Mouse (Mus musculus) liver, embryonic 13.5 days (tissue): ENCODE measurements around the gene Gm45716. TPM values are rescaled to one million over a fixed set of nuclear protein-coding genes. Genes with fewer than 3 reads are reported as not detected.

Source experiments
- ATAC-seq: fragments of 200-750 bp; cut with Nextera tagmentation; 2 replicates; pipeline ENCODE4 v1.8.0; 2017; ENCODE audit warnings: low read depth, mild to moderate bottlenecking, moderate number of reproducible peaks, moderate library complexity
- DNase-seq: peaks from one replicate; pipeline ENCODE4 v3.0.0; 2022
- H3K27ac ChIP-seq: fragments of 300-500 bp; sonication (generic); 2 replicates; pipeline ENCODE4 v1.5.1; 2015; ENCODE audit warnings: moderate library complexity, mild to moderate bottlenecking, inconsistent platforms
- H3K27me3 ChIP-seq: fragments of 300-500 bp; sonication (generic); 2 replicates; pipeline ENCODE4 v1.6.1; 2015; ENCODE audit warnings: mild to moderate bottlenecking, inconsistent platforms
- H3K36me3 ChIP-seq: fragments of 300-500 bp; sonication (generic); 2 replicates; pipeline ENCODE4 v1.6.1; 2015; ENCODE audit warnings: mild to moderate bottlenecking, inconsistent platforms
- H3K4me1 ChIP-seq: fragments of 300-500 bp; sonication (generic); replicated peaks from 2 replicates; pipeline ENCODE4 v1.6.1; 2015; ENCODE audit warnings: inconsistent platforms
- H3K4me2 ChIP-seq: fragments of 300-500 bp; sonication (generic); 2 replicates; pipeline ENCODE4 v1.6.1; 2015; ENCODE audit warnings: inconsistent platforms, mild to moderate bottlenecking, moderate library complexity
- H3K4me3 ChIP-seq: fragments of 300-500 bp; sonication (generic); replicated peaks from 2 replicates; pipeline ENCODE4 v1.5.1; 2015; ENCODE audit warnings: mild to moderate bottlenecking, inconsistent platforms
- H3K9ac ChIP-seq: fragments of 300-500 bp; sonication (generic); 2 replicates; pipeline ENCODE4 v1.6.1; 2015; ENCODE audit warnings: mild to moderate bottlenecking, inconsistent platforms
- H3K9me3 ChIP-seq: fragments of 300-500 bp; sonication (generic); replicated peaks from 2 replicates; pipeline ENCODE4 v1.6.1; 2016; ENCODE audit warnings: inconsistent platforms
- WGBS: fragments of 180-500 bp; shearing (Covaris S2); methylation state at CpG from one replicate; pipeline ENCODE4 v1.1.7; 2015; ENCODE audit not compliant: insufficient replicate concordance; 5-methylcytosine and 5-hydroxymethylcytosine counted together
- polyA plus RNA-seq: library from polyadenylated mRNA; unstranded; fragments of >200 nt; fragmentation: Nextera tagmentation; extraction: Ambion mirVana; gene quantifications from 2 replicates; pipeline ENCODE4 v1.2.1, GENCODE M21; 2015

Gm45716 gene
- polyA plus RNA-seq, 1 experiment from 2014 or later, result 3.0 TPM

DNA sequence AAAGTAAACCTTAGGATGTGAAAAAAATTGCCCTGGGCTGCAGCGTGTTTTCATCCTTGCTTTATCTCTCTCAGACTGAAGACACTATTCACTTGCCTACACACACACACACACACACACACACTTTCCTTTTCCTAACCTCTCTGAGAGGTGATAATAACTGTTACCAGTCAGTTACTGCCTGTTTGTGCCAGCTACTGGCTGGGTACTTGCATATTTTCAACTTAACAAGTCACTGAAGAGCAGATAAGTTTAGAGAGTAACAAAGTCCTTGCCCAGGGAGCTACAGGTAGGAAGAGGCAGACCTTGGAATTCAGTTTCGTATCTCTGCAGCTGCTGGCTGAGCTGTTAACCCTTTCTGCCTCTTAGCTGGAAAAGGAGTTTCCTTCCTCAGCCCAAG is 64.4 kb downstream of the Gm45716 start:
- Histone ChIP-seq H3K27me3 (no peaks in the 10 kb centered on the region), H3K9me3 (no peaks in the 10 kb centered on the region), H3K4me2 (0 out of 2 replicates have a peak overlapping the region, but pooled peaks have one; percentile 3), H3K4me3 (no peak overlapping the region), H3K36me3 (no peaks in the 10 kb centered on the region), H3K9ac (peak overlapping the region; percentile 8; the same call in 1 of the 2 replicates), H3K27ac (no peak overlapping the region), H3K4me1 (peaks cover 37% of the 10 kb centered on the region)
- ATAC-seq (no peak), DNase-seq (no peak)
- 10% methylated on average over 2 of the region's 2 CpGs for WGBS

DNA sequence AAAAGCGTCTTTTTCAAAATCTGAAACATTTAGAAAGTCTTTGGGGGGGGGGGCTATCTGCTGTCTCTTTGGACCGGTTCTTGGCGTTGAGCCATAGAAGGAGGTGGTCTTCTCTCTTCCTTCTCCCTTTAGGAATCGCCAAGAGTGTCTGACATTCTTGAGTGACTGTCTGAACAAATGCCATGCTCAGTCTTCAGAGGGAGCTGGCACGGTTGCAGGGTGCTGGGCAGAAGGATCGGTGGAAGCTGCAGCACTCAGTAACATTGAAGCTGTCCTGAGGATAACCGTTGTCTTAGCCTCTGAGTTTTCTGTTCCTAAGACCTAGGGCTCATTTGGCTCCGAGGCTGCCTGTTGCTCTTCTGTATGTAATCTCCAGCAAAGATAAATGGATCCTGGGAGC is 64.9 kb downstream of the Gm45716 start:
- Histone ChIP-seq H3K27me3 (no peaks in the 10 kb centered on the region), H3K4me3 (no peak overlapping the region), H3K4me1 (peaks cover 42% of the 10 kb centered on the region), H3K9ac (peak overlapping the region; percentile 8; the same call in 1 of the 2 replicates), H3K27ac (no peak overlapping the region), H3K4me2 (0 out of 2 replicates have a peak overlapping the region, but pooled peaks have one; percentile 3), H3K9me3 (no peaks in the 10 kb centered on the region), H3K36me3 (no peaks in the 10 kb centered on the region)
- DNase-seq (no peak), ATAC-seq (no peak)
- 72% methylated on average over 8 of the region's 8 CpGs for WGBS

DNA sequence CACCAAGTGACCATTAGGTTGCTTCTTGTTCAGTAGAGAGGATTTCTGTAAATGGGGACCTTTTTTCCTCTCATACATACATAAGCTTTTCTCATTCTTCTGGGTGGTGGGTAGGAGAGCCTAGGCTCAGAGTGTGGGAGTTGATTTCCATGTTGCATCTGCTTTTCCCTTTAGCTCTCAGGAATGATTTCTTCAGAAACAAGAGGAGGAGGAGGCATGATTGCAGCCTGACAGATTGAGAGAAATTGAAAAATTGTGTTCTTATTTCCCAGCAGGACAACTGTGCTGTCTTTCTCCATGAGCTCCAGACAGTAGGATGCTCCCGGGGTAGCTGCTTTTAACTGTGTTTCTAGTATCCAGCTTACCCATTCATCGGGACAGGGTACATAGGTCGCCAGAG is 67.1 kb downstream of the Gm45716 start:
- no peak overlapping the region for H3K4me2 ChIP-seq
- H3K4me1 ChIP-seq, result peaks cover 52% of the 10 kb centered on the region
- H3K9me3 ChIP-seq, result no peaks in the 10 kb centered on the region
- H3K9ac ChIP-seq, result no peak overlapping the region
- no peak overlapping the region for H3K27ac ChIP-seq
- H3K27me3 ChIP-seq, result no peaks in the 10 kb centered on the region
- H3K4me3 ChIP-seq, result no peak overlapping the region
- H3K36me3 ChIP-seq, result no peaks in the 10 kb centered on the region
- 76% methylated on average over 3 of the region's 3 CpGs for WGBS
- DNase-seq, result no peak
- ATAC-seq, result no peak

DNA sequence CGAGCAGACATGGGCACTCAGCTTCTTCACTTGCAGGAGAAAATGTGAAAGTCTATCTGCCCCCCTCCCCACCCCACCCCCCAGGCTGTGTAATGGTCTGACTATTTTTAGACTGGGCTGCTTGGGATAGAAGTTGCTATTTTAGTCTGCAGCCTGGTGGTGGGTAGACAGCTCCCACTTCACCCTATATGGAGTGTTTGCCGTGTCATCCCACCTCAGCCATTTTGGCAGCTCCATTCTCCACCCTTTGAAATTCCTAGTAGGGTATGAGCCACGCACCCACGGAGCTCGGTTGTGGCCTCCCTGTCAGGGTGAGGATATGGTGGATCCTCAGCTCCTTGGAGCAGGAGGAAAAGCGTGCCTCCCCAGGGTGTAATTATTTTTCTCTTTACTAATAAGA is 68.2 kb downstream of the Gm45716 start:
- Histone ChIP-seq H3K4me2 (no peak overlapping the region), H3K9me3 (no peaks in the 10 kb centered on the region), H3K36me3 (peaks cover 2% of the 10 kb centered on the region; the same call in 1 of the 2 replicates), H3K4me1 (peaks cover 47% of the 10 kb centered on the region), H3K4me3 (no peak overlapping the region), H3K27ac (no peak overlapping the region), H3K9ac (no peak overlapping the region), H3K27me3 (no peaks in the 10 kb centered on the region)
- ATAC-seq (no peak), DNase-seq (no peak)
- WGBS, result 60% methylated on average over 6 of the region's 6 CpGs

DNA sequence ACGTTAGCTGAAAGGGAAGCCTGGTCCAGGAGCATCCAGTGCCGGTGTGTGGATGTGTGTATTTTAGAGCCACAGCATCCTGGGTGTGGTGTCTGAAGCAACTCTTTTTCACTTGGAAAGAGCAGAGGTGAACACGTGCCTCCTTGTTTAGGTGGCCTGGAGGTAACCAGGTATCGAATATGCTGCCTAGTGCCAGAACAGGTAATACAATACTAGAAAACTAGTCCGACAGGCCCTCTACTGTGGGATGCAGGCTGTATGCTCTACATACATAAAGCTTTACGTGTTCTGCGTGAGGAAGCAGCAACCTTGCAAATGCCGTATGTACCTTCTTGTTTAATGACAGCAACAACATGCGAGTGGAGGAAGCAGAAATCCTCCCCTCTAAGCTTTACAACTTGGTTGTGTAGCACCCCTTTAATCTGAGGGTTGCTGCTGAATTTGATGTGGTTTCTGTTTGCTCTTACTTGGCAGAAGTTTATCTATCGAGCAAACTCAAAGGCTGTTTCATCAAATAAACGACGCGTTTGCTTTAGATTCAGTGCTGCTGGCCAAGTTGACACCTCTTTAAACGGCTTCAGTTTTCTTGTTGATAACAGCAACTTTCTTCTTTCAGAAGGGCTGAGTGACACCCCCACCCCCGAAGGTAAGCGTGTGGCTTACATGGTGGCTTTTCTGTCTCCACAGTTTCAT is 69.5 kb downstream of the Gm45716 start:
- WGBS, result 58% methylated on average over 16 of the region's 16 CpGs
- H3K9me3 ChIP-seq, result no peaks in the 10 kb centered on the region

DNA sequence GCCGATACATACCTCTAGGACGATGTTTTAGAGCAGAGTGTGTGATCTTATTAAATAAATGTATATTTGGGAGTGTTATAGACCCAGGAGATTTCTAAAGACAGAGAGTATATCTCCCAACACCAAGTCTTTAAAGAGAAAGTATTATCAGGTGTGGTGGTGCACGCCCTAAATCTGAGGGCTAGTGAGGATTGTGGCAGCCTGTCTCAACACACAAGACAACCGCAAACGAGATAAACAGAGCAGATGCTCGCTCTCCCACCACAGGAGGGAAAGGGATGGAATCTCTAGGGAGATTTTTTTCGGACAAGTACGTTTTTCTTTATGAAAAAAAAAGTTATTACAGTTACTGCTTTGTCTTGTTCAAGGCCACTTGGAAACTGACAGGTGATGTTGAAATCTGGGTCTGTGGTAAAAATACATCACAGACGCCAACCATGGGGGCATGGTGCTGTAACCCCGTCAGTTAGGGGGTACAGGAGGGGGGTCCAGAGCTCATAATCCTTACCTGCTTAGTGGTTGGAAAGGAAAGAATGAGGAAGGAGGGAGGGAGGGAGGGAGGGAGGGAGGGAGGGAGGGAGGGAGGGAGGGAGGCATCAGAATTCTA is 70.9 kb downstream of the Gm45716 start:
- peaks cover 28% of the 10 kb centered on the region for H3K36me3 ChIP-seq
- H3K9ac ChIP-seq, result no peak overlapping the region
- ATAC-seq, result no peak
- no peak overlapping the region for H3K4me2 ChIP-seq
- DNase-seq, result no peak
- H3K27ac ChIP-seq, result no peak overlapping the region
- H3K4me3 ChIP-seq, result no peak overlapping the region
- no peaks in the 10 kb centered on the region for H3K27me3 ChIP-seq
- peaks cover 32% of the 10 kb centered on the region for H3K4me1 ChIP-seq
- WGBS, result 55% methylated on average over 10 of the region's 10 CpGs
- no peaks in the 10 kb centered on the region for H3K9me3 ChIP-seq

More for the DNA sequence above, 69.5 kb downstream of the Gm45716 start:
- no peak overlapping the region for H3K4me3 ChIP-seq
- no peak for ATAC-seq
- H3K4me2 ChIP-seq, result no peak overlapping the region
- no peaks in the 10 kb centered on the region for H3K27me3 ChIP-seq
- no peak overlapping the region for H3K9ac ChIP-seq
- DNase-seq, result no peak
- H3K27ac ChIP-seq, result no peak overlapping the region
- peaks cover 38% of the 10 kb centered on the region for H3K4me1 ChIP-seq
- peaks cover 14% of the 10 kb centered on the region for H3K36me3 ChIP-seq

DNA sequence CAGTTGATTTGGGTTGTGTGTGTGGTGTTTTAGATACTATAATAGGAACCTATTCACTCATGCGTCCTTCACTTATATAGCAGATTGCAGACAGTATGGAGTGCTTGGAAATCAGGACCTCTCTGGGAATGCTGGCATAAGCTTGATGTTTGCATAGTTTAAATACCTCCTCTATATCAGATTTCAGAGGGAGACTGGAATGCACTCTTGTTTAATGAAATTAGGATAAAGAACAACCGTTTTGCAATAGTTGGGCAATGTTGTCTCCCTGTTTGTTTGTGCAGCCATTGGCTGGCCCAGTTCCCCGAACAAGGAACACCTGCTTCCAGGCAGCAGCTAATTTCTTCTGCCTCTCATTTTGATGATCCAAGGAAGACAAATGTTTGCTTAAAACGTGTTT is 71.6 kb downstream of the Gm45716 start:
- Histone ChIP-seq H3K4me1 (peaks cover 32% of the 10 kb centered on the region), H3K4me3 (no peak overlapping the region), H3K27me3 (no peaks in the 10 kb centered on the region), H3K9me3 (no peaks in the 10 kb centered on the region), H3K9ac (no peak overlapping the region), H3K27ac (no peak overlapping the region), H3K4me2 (no peak overlapping the region), H3K36me3 (peaks cover 35% of the 10 kb centered on the region)
- DNase-seq (no peak), ATAC-seq (no peak)
- 55% methylated on average over 4 of the region's 4 CpGs for WGBS

DNA sequence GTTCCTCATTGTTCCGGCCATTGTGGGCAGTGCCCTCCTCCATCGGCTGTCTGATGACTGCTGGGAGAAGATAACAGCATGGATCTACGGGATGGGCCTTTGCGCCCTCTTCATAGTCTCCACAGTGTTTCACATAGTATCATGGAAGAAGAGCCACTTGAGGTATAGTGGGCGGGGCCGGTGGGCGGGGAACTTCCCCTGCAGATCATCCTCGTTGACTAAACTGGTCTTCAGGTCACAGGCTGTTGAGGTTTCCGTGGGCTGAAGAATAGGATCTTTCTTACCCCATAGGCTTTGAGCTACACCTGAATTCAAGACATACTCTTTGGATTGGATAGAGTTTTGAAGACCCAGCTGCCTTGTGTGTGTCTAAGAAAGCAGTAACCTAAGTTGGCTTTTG is 72.3 kb downstream of the Gm45716 start:
- Histone ChIP-seq H3K36me3 (peaks cover 39% of the 10 kb centered on the region), H3K4me1 (peaks cover 32% of the 10 kb centered on the region), H3K4me3 (no peak overlapping the region), H3K9ac (no peak overlapping the region), H3K27ac (no peak overlapping the region), H3K27me3 (no peaks in the 10 kb centered on the region), H3K9me3 (no peaks in the 10 kb centered on the region), H3K4me2 (no peak overlapping the region)
- 54% methylated on average over 9 of the region's 9 CpGs for WGBS
- DNase-seq (no peak), ATAC-seq (peak; percentile 41; the same call in 1 of the 2 replicates)

DNA sequence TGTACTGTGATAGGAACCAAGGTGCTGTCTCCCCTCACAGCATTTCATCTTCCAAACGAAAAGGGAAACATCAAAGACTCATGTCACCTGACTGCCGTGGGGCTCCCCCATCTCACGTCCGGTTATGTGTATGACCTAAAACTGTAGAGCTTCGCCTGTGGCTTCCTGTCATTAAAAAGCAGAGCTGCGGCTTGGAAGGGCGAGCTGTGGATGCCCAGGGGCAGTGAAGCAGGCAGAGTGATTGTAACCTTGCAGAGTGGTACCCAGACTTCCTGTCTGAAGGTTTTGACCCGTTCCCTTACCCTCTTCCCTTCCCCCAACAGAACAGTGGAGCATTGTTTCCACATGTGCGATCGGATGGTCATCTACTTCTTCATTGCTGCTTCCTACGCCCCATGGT is 76.7 kb downstream of the Gm45716 start:
- H3K27me3 ChIP-seq, result no peaks in the 10 kb centered on the region
- peaks cover 47% of the 10 kb centered on the region for H3K36me3 ChIP-seq
- no peak overlapping the region for H3K27ac ChIP-seq
- H3K9me3 ChIP-seq, result no peaks in the 10 kb centered on the region
- no peak for ATAC-seq
- no peak overlapping the region for H3K4me2 ChIP-seq
- 72% methylated on average over 11 of the region's 11 CpGs for WGBS
- H3K4me3 ChIP-seq, result no peak overlapping the region
- H3K9ac ChIP-seq, result no peak overlapping the region
- H3K4me1 ChIP-seq, result peaks cover 9% of the 10 kb centered on the region; the same call in 1 of the 2 replicates
- DNase-seq, result no peak

DNA sequence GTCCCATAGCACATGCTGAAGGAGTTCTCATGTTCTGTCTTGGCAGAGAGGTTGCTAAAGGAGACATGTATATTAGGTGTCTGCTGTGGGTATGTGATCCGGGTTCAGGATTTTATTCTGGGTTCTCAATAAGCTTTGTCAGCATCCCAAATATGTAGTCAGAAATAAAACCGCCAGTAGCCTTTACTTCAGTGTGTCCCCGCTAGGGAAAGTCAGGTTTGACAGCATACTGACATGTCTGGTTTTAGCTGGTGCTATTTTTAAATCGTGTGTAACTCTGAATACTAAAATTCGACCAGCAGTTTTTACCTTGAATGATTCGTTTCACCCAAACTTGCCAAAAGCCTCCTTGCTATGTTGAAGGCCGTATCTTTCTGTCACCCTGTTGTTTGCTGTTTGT is 78.1 kb downstream of the Gm45716 start:
- Histone ChIP-seq H3K4me2 (no peak overlapping the region), H3K9me3 (no peaks in the 10 kb centered on the region), H3K36me3 (peaks cover 46% of the 10 kb centered on the region), H3K27me3 (no peaks in the 10 kb centered on the region), H3K9ac (no peak overlapping the region), H3K4me1 (no peaks in the 10 kb centered on the region), H3K27ac (no peak overlapping the region), H3K4me3 (no peak overlapping the region)
- no peak for DNase-seq
- 73% methylated on average over 7 of the region's 7 CpGs for WGBS
- no peak for ATAC-seq

DNA sequence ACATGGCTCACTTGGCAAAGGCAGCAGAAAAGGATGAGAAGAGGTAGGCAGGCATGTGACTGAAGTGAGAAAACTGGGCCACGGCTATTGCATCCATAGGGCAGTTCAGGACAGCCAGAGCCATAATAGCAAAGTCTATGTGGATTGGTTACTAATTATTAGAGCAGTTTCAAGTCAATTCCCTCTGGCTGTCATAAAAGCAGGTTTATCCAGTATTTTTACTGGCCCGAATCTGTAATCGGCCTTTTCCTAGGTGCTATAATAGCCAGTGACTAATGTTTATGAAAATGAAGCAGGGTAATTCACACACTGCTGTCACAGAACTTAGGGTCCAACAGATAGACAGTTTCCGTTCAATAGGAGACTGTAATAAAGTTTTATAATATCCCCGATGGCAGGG is 81.5 kb downstream of the Gm45716 start:
- Histone ChIP-seq H3K4me3 (no peak overlapping the region), H3K36me3 (peaks cover 21% of the 10 kb centered on the region), H3K27ac (no peak overlapping the region), H3K9me3 (no peaks in the 10 kb centered on the region), H3K9ac (no peak overlapping the region), H3K4me1 (no peaks in the 10 kb centered on the region), H3K4me2 (no peak overlapping the region), H3K27me3 (no peaks in the 10 kb centered on the region)
- no peak for ATAC-seq
- no peak for DNase-seq
- 76% methylated on average over 5 of the region's 5 CpGs for WGBS
